Mouse (Mus musculus) gastrocnemius, postnatal 25 days (tissue): ENCODE measurements around the gene Trappc3. TPM values are rescaled to one million over a fixed set of nuclear protein-coding genes. Genes with fewer than 3 reads are reported as not detected.
A peak's percentile ranks its signal among the peaks of the same experiment; 100 is the strongest.

Source experiments
- DNase-seq: peaks from one replicate; pipeline ENCODE4 v3.0.0; 2022
- total RNA-seq, 2 experiments: library from RNA; stranded (reverse); gene quantifications; 1 replicate in 1 of 2; 2 replicates in 1 of 2; pipeline ENCODE4 v1.2.3; 2021

The Trappc3 gene
- total RNA-seq, 2 experiments from 2014 or later, result 18.0 to 21.0 TPM

DNA sequence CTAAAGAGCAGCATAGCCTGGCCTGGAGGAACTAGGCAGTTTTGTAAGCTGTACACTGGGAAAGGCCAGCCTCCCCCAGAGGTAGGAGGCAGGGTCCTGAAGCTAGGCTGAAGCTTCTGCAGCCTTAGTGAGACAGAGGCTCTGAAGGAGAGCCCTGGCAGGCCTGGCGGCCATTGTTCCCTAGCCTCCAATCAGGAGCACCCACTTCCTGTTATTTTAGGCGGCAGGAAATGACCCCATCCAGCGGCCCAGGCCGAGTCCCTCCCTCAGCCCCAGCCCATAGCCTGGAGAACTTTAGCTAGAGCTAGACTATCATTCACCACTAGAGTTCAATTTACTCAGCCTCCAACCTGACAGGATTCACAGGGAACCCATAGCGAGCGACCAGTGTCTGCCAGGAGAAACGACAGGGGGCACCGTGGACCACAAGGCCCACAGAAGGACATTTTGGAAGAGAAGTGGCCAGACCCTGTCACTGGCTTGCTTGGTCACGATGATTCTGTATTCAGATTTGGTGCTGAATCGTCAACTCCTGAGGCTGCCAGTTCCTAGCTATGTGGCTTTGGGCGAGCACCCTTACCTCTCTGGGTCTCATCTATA lies 10.4 kb upstream of the Trappc3 start:
- DNase-seq, result peak; percentile 48

DNA sequence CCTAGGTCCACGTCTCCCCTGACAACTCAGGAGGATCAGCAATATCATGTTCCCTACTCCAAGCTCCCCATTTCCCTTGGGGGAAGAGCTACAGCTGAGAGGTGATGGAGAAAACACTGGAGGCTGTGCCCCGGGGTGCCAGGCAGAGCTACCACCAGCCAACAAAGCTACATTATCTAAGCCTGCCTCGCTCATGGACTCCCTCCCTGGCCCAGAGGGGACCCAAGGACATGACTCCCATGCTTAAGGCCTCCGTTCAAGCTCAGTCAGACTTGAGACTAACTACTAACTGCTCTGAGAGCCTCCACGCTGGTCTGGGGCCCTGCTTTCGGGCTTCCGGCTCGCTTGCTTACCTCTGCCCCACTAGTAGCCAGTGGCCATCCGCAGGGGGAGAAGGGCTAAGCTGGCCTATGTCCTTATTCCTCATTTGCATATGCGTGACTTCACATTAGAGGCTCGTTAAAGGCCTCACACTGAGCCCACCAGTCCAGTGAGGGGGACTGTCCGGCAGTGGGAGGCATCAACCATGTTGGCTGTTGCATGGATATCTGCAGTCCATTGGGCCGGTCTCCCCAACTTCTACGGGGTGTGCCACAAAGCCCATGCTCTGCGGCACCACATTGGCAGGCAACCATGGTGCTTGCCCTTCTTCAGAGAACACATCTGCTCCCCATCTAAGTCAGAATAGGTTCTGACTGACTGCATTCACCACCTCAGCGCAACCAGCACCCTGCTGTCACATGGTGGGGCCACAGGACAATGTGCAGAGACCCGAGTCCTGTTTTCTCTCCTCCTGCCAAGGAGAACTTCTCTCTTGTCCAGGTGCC lies 9.5 kb upstream of the Trappc3 start:
- DNase-seq, result no peak

DNA sequence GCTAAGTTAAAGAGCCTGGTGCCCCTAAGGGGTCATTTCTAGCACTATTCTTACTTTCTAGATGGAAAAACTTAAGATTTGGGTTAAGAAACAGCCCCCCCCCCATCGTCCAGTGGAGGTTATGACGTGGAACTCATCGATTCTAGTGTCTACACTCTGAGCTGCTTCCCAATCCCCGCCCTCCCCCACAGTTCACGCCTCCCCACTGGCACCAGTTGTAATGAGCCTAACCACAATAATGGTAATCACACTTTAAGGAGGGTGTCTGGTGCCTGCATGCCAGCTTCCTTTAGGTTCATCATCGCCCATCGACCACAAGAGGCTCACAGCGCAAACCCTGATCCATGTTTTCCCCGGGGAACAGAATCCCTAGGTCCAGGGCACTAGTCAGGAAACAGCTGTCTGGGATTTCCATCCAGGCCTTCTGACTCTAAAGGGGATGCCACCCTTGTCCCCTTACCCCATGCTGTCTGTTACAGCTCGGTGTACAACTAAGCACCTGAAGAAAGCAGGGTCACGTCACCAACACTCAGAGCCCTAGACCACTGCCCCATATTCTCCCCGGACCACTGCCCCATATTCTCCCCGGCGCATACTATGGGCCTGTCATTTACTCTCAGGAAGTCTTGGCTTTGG lies 8.4 kb upstream of the Trappc3 start:
- no peak for DNase-seq

DNA sequence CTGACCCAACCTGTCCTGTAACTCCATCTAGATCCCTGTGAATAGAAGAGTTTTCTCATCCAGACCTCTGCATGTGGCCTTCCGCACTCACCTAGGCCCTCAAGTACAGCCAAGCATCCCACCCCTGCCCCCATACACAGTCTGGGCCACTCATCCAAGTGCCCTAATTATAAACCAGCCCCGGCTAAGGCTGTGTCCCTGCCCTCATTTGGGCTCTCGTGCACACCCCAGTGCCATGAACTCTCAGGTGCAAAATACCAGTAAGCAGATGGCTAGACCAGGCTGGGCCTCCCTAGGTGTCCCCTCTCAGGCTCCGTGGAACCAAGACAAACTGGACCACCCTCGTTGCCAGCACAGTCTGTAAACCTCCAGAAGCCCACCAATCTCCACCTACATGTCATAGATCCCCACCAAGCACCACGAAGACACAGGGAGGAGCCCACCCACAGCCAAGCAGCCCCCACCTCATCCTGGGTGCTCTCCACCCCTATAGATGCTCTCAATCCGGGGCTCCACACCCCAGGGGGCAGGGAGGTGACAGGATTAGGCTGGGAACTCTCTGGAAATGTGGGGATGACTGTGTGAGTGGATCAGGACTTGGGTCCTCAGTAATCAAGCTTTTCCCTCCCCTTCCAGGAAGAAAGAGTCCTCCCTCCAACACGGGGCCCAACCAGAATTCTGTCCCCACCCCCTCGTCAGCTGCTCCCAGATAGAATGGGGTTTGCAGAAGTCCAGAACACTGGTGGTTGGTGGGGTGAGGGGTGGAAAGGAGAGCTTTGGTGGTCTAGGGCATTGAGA lies 7.6 kb upstream of the Trappc3 start:
- peak; percentile 62 for DNase-seq

DNA sequence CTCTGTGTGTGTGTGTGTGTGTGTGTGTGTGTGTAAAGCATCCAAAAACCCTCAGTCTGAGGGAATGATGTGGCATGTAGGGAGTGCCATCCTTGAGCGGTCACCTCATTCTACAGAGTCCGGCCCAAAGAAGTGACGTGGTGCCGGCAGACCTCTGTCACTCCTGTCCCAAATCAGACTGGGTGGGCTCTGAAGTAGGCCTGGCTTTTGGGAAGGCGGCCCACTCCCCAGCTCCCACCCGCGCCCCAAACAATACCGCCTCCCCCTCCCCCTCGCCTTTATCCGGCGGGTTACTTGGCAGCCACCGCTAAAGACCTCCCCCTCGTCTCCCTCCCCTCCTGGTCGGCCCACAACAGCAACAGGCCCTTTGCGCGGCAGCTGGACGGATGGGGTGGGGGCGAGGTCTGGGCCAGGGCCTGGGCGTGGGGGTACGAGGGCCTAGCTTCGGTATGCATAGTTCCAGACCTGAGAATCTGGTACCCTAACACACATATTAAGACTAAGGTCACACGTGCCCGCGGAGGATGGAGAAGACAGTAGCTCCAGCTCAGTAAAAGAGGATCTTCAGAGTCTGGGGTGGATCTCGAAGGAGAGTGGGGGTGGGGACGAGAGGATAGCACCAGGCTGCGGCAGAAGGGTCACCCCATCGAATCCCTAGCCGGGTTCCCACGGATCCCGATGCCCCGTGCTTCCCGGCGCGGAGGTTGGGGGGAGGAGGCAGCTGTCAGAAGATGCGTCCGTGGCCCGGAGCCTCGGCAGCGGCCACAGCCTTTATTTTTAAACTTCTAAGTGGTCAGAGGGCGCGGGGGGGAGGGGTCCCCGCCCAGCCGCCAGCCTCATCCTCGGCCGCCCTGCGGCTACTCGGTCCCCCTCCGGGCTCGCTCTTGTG lies 6.8 kb upstream of the Trappc3 start:
- DNase-seq, result peak; percentile 54

DNA sequence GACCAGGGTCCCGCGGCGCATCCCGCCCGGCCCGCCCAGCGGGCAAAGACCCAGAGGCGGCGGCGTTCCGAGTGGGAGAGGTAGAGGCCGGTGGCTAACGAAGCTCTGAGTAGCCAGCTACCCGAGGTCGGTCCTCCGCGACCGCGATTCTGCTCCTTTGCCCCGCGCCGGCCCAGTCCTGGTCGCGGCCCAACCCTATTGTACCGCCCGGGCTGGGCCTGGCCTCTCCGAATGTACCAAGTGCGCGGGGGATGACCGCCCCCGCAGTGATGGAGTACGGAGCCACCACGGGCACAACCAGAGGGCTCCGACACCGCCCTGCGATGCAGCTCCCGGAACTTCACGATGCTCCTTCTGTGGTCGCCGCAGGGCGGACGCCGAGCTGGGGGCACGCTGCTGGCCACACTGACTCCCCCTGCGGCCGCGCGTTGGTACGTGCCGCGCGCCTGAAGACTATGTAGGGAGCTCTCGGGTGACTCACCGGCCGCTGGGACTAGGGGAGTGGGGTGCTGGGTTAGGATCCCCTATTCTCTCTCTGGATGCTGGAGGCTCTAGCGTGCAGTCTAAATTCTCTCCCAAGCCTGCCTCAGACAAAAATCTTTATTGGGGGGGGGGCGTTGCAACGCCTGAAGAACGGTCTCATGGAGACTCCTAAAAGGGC lies 5.9 kb upstream of the Trappc3 start, which contains the start of gene Map7d1:
Map7d1 (minus strand) TSS at position 213 of the 661 bp plus-strand sequence.
- DNase-seq, result peak; percentile 86

DNA sequence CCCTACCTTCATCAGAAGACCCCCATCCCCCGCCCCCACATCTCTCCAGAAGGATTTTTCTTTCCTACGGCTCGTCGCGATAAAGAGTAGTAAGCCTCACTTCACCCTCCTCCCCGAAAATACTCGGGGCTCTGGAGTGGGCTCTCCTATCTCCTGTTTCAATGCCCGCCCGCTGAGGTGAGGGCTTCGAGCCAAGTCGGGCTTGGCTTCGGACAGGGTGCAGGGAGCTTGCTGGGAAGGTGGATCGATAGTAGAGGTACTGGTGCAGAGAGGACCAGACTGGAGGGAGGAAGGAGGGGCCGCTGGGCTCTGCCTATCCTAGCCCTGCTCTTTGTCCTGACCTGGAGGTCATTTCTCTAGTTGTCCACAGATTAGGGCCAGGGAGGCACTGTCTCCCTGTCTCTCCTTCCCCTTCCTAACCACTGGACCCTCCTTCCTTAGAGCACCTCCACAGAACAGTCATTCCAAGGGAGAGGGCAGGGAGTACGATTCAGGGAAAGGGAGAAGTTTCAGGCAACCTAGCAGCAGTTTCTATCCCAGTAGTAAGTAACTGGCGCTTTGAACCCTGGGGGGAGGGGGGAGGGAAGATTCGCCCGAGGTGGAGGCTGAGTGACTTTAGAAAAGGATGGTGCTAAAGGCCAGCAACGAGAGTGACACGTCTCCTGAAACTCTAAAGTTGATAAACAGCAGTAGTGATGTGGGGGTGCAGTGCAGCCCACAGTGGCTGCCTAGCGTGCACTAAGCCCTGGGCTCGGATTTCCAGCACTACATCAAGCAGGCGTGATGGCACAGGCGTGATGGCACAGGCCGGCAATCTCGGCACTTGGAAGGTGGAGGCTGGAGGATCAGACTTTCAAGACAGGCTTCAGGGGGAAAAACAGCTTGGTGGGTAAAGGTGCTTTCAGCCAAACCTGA lies 4.9 kb upstream of the Trappc3 start:
- DNase-seq, result peak; percentile 59

DNA sequence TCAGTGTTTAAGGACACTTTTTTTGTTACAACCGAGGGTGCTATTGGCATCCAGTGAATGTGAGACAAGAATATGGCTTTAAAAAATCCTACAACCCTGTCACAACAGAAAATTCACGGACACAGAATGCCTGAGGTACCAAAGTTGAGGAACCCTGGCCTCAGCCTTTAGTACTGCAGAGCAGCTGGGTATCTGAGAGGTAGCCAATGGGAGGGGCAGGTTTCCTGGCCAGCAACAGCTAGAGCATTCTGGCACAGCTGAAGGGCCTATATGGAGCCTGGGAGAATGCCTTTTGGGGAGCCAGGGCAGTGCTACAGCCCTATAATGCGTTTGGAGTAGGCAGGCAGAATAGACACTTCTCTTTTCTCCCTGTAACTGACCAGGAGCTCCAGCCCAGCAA lies 3.1 kb upstream of the Trappc3 start:
- DNase-seq, result peak; percentile 58

DNA sequence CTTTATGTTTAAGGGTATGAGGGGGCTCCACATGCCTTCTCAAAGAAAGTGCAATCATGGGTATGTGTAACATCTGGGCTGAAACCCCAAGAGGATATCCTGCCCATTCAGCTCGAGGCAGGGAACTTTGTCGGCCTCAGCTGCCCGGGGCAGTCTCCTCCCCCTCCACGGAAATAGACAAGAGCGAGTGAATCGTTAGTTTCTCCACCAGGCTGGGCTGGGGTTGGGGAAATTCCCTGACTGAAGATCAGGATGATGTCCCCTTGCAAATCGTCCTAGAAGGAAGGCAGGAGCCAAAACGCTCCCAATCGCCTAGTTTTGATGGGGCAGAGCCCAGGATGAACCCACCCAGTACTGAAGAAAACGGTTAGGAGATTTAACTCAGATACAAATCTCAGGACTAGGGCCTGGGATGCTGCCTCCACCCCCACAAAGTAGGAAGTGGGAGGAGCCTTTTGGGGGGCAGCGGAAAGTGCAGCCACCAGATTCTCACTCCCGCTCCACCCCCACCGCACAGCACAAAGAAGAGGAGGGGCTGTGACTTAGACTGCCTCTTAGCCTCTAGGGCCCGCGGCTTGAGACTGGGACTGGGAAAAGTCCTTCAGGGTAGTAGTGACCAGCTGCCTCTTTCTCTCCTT lies 2.5 kb upstream of the Trappc3 start:
- peak; percentile 88 for DNase-seq

DNA sequence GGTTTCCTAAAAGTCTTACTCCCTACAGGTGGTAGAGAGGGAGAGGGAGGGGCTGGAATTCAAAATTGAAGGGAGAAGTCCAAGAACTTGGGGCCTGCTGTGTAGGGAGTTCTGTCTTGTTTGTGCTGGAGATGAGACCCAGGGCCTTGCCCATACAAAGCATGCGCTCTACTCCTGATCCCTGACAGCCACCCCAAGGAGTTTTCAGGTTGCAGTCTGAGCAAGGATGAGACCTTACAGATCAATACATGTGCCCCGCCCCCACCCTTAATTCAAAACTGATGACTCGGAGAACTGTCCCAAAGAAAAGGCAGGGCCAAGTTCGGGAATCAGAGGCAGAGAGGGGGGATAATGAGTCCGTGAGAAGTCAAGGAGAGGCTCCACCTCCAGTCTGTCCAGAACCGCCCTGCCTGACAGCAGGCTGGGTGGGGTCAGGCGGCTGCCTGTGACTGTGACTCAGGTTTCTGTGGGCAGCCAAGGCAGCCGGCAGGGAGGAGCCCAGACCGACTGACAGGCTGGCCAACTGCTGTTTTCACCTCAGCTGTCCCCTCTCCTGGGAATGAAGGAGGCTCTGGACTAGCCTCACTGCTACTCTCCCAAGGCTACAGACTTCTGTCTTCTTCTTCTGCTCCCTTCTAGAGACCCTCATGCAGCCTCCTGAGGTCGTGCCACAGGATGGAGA lies 1.5 kb upstream of the Trappc3 start:
- DNase-seq, result peak; percentile 95

DNA sequence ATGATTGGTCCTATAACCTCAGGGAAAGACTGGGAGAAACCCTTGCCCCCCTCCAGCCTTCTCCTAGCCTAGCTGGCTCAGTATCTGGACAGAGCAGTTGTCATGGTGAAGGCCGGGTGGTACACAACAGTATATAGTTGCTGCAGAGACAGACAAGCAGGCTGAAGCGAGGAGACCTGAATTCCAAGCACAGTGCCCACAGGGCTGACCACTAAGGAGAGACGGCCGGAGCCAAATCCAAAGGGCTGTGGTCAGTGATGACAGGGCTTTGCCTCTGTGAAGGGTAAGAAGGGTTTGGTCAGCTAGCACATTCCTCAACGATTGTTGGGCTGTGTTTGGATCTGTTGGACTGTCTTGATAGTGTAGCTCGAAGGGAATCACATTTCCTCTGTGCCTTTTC lies 859 bp upstream of the Trappc3 start:
- DNase-seq, result peak; percentile 31

DNA sequence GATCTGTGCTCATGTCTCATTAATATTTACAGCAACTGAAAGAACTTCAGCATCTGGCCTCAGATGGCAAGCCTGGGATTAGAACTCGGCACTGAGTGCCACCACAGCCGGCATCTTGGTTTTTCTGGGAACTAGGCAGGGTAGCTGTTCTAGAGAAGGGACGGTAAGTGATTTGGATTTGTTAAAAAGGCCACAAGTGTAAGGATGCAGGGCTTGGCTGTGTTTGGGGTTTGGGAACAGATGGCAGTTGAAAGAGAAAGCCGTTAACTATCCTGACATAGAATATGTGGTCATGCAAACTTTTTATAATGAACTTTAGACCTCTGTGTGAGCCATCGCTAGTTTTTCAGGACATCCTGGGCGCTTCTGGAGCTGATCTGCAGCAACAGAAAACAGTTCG lies 450 bp upstream of the Trappc3 start:
- DNase-seq, result no peak

DNA sequence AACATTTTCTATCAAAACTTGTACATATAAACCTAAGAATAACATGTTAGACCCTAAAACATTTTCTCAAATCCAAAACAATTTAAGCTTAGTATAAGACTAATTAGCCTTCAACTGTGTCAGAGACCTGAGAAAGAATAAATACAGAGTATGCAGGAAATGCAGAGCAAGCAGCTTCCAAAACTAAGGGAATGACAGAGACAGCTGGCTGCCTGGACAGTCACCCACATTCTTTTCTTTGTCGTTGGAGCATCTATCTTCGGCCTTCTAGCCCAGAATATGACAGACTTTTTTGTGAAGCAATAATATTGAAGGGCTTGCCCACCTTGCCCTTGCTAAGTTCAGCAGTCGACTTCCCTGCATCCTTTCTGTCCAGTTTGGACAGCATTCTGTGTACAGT lies 7.2 kb downstream of the Trappc3 start:
- DNase-seq, result no peak

DNA sequence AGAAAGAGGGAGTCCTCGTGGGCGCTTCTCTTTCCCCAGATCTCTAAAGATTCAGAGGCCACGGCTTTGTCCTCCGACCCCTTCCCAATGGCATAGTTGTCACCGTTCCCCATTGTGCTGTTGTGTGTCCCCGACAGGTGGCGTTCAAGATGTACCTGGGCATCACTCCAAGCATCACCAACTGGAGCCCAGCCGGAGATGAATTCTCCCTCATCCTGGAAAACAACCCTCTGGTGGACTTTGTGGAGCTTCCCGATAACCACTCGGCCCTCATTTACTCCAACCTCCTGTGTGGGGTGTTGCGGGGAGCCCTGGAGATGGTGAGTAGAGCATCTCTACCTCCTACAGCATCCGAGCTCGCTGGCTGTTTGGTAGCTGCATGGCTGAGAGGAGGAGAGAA lies 11.6 kb downstream of the Trappc3 start:
- no peak for DNase-seq

DNA sequence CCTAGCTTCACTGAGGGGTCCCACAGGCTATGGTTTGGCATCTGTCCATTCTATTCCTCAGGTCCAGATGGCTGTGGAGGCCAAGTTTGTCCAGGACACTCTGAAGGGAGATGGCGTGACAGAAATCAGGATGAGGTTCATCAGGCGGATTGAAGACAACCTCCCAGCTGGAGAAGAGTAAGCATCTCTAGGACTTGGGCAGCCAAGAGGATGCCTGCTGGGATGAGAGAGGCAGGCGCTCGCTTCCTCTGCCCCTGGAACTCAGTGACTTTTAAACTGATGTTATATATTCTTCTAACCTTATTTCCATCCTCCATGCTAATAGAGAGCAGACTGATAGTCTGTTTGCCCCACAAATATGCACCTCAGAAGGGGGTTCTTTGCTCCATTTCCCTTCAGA lies 13.0 kb downstream of the Trappc3 start:
- DNase-seq, result no peak

DNA sequence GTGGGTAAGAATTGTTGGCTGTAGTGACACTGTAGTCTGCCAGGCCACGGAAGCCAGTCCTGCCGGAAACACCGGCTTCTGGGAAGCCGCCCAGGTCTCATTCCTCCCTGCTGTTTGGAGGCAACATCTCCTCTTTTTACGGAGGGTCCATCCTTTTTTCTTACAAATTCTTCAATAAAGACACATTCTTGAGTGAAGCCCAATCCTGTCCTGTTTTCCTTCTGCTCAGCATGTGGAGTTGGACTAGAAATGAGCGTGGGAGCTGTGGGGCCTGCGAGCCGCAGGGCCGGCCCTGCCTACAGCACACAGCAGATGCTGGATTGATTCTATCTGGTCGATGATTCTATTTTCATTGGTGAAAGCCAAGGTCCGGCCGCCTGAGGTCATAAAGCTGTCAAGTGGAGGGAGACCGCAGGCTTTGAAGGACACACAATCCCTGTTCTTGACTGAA lies 13.6 kb downstream of the Trappc3 start:
- peak; percentile 41 for DNase-seq

DNA sequence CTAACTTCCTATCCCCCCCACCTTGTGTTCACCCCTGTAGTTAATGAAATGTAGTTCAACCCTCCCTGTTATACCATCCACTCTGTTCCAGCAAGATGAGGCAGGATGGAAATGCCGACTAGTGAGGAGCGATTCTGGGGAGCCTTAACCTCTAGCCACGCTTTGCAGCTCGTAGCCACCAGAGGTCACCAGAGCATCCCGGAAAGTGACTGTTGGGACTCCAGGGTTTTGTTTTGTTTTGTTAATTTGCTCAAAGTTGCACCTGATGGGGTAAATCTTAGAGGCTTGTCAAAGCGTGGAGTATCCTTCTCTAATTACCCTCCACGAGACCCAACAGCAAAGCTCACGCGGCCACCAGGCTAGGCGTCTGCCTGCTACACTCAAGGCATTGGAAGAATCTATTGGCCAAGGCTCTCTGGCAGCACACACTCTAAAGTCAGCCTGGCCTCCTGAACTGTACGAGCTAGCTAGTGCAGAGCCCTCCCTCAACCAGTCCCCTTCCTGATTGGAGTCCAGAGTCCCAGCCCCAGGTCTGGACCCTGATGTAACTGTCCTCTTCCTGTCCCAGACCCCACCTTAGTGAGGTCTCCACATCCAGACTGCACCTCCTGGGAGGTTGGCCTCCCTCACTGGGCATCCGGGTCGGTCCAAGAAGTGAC lies 15.9 kb downstream of the Trappc3 start:
- no peak for DNase-seq

DNA sequence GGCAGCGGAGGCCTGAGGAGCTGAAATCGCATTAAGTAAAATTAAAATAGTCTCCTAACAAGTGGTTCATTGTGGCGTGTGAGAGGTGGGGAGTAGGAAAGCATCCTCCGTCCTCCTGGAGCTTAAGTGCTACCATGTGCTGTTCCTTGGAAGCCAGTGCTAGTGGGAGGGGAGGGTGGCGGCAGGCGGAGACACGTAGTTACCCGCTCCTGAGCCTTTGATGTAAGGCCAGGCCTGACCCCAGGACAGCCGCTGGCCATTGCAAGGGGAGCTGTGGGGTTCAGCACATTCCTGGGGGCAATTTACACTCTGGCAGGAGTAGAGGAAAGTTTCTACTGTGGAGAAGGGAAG lies 16.4 kb downstream of the Trappc3 start:
- DNase-seq, result peak; percentile 42
